Mouse (Mus musculus) Patski (cell line): Measurements from ENCODE around the gene Wnt1. TPM values are rescaled to one million over a fixed set of nuclear protein-coding genes. Genes with fewer than 3 reads are reported as not detected.
"Not testable (repeated sequence)": the region's sequence is repeated elsewhere in the genome, so short reads cannot be mapped to it uniquely, and the experiment has no call there.

Experiments
- ATAC-seq: fragments of 100-300 bp; one replicate; pipeline ENCODE4 v1.8.0; 2021
- CTCF ChIA-PET: fragments of 350-600 bp; sonication (Branson Sonifier 250); formaldehyde crosslinking; loops from one replicate; lab custom pipeline; 2022; ENCODE audit warnings: inconsistent platforms; lab: Charles Lee
- POLR2A ChIA-PET: fragments of 350-600 bp; sonication (Branson Sonifier 250); formaldehyde crosslinking; loops from one replicate; lab custom pipeline; 2022; ENCODE audit warnings: antibody characterized with exemption, inconsistent platforms; lab: Charles Lee
- DNase-seq: peaks from one replicate; pipeline ENCODE4 v3.0.0-alpha.2; 2011; ENCODE audit warnings: low read depth, low spot score
- H3K27me3 ChIP-seq: fragments of 371-371 bp; one replicate; pipeline ENCODE4 v1.5.1; 2021
- CTCF ChIP-seq: fragments of 100-300 bp; IDR thresholded peaks from one replicate; pipeline ENCODE4 v1.5.1; 2021
- in situ Hi-C: fragments of 300-500 bp; cut with MboI; formaldehyde crosslinking; loops from 3 replicates; pipeline ENCODE4 v1.11.1; 2018; ENCODE audit warnings: low pct_unique_long_range_greater_than_20kb, mixed read lengths
- polyA plus RNA-seq: library from polyadenylated mRNA; unstranded; gene quantifications from one replicate; pipeline ENCODE4 v1.2.3, GENCODE M21; 2021

Wnt1 gene
- not detected for polyA plus RNA-seq

DNA sequence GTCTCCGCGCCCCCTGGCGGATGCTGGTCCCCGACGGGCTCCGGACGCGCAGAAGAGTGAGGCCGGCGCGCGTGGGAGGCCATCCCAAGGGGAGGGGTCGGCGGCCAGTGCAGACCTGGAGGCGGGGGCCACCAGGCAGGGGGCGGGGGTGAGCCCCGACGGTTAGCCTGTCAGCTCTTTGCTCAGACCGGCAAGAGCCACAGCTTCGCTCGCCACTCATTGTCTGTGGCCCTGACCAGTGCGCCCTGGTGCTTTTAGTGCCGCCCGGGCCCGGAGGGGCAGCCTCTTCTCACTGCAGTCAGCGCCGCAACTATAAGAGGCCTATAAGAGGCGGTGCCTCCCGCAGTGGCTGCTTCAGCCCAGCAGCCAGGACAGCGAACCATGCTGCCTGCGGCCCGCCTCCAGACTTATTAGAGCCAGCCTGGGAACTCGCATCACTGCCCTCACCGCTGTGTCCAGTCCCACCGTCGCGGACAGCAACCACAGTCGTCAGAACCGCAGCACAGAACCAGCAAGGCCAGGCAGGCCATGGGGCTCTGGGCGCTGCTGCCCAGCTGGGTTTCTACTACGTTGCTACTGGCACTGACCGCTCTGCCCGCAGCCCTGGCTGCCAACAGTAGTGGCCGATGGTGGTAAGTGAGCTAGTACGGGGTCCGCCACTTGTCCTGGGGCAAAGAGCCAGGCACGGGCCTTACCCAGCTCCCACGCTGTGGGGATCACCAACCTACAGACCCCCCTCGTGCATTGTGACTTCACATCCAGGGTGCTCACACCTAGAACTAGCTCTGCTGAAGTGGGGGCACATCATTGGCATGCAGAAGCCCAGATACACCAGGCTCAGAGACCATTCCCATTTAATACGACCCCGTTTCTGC lies at the start of gene Wnt1:
Wnt1 (plus strand) TSS at position 197 of the 875 bp plus-strand sequence.
- ChIA-PET CTCF (interaction anchor here (1.1 to 3.1 kb wide), 2 partner anchors 9 to 76 kb away, joined by 3 to 9 read pairs; no protein-coding TSS in a partner anchor), POLR2A (interaction anchor here (0.9 kb wide), 1 partner anchor 27 kb away, joined by 4 read pairs; the partner anchor contains the start of gene Arf3)
- TF ChIP-seq CTCF, result no peak
- ATAC-seq (peak; percentile 32), DNase-seq (no peak)
- in situ Hi-C loops, result loop anchor here (5.0 kb wide), 2 partner anchors 83 to 128 kb away; partner anchors contain the start of genes Ccdc65 and Ddx23
- H3K27me3 ChIP-seq, result peaks cover 41% of the 10 kb centered on the region

DNA sequence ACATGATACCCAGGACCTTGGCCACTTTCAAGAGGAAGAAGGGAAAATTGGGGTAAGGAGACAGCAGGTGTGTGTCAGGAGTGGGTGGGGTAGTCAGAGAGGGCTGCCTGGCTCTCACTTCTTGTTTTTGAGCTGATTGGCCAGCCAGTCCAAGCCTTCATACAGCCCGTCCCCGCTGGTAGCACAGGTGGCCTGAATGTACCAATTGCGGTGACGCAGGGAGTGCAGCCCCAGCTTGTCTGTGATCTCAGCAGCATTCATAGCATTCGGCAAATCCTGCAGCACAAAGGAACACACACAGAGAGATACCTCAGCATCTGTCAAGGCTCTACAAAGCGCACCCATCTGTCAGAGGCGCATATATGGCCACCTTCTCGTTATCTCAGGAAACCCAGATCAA lies 49.4 kb upstream of the Wnt1 start:
- ChIA-PET POLR2A (no interaction called here), CTCF (interaction anchor here (1.2 kb wide), 1 partner anchor 14 kb away, joined by 3 read pairs; no protein-coding TSS in a partner anchor)
- DNase-seq (no peak), ATAC-seq (no peak)
- H3K27me3 ChIP-seq, result no peaks in the 10 kb centered on the region
- in situ Hi-C loops, result no loop called here
- TF ChIP-seq CTCF, result no peak

DNA sequence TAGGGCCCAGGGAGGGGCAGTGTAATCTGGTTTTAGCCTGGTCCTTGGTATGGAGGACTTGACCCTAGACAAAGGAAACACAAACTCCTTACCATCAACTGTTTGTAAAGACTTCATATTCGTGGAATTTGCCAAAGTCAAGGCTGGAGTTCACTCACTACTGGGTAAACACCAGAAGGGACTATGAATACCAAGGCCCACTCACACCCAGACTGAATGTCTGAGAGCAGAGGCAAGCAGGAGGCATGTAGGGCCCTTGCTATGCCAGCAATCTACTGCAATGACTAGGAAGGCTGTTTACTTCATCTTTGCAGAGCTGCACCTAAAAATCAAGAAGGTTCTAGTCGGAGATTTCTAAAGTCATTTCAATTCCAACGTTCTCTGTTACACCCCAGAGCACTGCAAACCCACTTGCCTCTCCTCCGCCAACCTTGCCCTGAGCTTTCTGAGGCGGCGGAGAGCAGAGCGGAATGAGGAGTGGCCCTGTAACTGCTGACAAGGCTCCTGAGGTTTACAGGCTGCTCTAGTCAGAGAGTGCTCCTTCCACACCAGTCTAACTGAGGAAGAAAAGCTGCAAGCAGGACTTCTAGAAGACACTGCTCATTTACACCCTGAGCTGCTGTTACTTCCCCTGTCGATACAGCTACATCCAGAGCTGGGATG lies 46.8 kb upstream of the Wnt1 start:
- ATAC-seq (no peak), DNase-seq (no peak)
- in situ Hi-C loops, result no loop called here
- H3K27me3 ChIP-seq, result no peaks in the 10 kb centered on the region
- ChIA-PET CTCF (interaction anchor here (1.2 to 4.8 kb wide), 2 partner anchors 8 to 12 kb away, joined by 3 to 16 read pairs; no protein-coding TSS in a partner anchor), POLR2A (interaction anchor here (1.0 to 1.2 kb wide), 2 partner anchors 12 to 21 kb away, joined by 3 to 4 read pairs; no protein-coding TSS in a partner anchor)
- TF ChIP-seq CTCF, result no peak

DNA sequence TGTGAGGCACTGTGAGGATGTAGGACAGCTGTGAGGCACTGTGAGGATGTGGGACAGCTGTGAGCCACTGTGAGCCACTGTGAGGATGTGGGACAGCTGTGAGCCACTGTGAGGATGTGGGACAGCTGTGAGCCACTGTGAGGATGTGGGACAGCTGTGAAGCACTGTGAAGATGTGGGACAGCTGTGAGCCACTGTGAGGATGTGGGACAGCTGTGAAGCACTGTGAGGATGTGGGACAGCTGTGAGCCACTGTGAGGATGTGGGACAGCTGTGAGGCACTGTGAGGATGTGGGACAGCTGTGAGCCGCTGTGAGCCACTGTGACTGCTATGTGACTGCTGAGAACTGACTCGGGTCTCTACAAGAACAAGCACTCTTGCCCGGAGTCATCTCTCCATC lies 45.8 kb upstream of the Wnt1 start:
- ATAC-seq, H3K27me3 ChIP-seq, DNase-seq, in situ Hi-C loops: not testable (repeated sequence)
- CTCF ChIA-PET, result interaction anchor here (0.9 to 4.8 kb wide), 3 partner anchors 9 to 13 kb away, joined by 3 to 16 read pairs (median 3); no protein-coding TSS in a partner anchor
- POLR2A ChIA-PET, result interaction anchor here (1.2 kb wide), 1 partner anchor 22 kb away, joined by 3 read pairs; no protein-coding TSS in a partner anchor

DNA sequence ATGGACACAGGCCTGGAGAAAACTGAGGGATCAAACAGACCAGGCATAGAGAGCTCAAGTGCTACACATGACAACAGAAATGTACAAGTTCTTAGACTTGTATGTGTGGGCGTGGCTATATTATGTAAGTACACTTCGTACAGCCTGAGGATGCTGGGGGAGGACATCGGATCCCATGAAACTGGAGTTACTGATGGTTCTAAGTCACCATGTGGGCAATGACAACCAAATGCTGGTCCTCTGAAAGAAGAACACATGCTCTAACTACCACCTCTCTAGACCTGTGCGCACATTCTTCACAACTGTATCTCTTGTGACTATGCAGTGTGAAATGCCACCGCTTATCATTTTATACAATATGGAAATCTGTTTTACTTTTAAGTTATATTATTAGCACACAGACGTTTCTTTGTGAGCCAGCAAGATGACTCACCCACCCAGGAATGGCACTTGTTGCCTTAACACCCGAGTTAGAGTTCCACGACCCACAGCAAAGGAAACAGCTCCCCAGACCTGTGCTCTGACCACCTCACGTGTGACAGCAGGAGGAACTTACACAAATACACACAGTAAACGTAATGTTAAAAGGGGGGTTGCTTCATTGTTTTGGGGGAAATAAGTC lies 43.2 kb upstream of the Wnt1 start:
- DNase-seq, result no peak
- TF ChIP-seq CTCF, result no peak
- ATAC-seq, result no peak

DNA sequence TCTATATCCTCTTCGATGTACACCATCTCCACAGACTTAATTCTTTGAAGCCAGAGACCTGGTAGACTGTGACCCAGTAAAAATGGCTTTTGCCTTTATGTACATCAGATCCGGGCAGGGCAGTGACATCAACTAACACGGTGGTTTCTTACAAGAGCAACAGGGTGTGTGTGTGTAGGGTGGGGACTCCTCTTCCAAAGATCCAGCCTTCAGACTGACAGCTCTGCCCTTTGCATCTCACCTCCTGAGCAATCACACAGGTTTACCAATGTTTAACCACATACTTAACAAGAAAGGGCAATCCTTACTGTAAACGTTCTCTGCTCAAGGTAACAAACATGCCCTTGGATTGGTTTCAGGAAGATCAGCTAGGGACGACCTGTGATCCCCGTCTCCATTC lies 42.4 kb upstream of the Wnt1 start:
- in situ Hi-C loops, result no loop called here
- H3K27me3 ChIP-seq, result no peaks in the 10 kb centered on the region
- no peak for DNase-seq
- TF ChIP-seq CTCF, result no peak
- no peak for ATAC-seq
- ChIA-PET POLR2A (interaction anchor here (0.6 to 2.0 kb wide), 4 partner anchors 14 to 88 kb away, joined by 3 to 7 read pairs (median 4); partner anchors contain the start of gene Arf3), CTCF (interaction anchor here (0.7 to 4.8 kb wide), 7 partner anchors 8 to 71 kb away, joined by 3 to 16 read pairs (median 3); no protein-coding TSS in a partner anchor)

More for the DNA sequence above, 43.2 kb upstream of the Wnt1 start:
- POLR2A ChIA-PET, result interaction anchor here (1.2 to 2.0 kb wide), 3 partner anchors 15 to 18 kb away, joined by 4 to 7 read pairs (median 5); partner anchors contain the start of gene Arf3
- H3K27me3 ChIP-seq, result no peaks in the 10 kb centered on the region
- CTCF ChIA-PET, result interaction anchor here (0.7 to 4.8 kb wide), 5 partner anchors 9 to 70 kb away, joined by 3 to 16 read pairs (median 3); no protein-coding TSS in a partner anchor
- in situ Hi-C loops, result no loop called here

DNA sequence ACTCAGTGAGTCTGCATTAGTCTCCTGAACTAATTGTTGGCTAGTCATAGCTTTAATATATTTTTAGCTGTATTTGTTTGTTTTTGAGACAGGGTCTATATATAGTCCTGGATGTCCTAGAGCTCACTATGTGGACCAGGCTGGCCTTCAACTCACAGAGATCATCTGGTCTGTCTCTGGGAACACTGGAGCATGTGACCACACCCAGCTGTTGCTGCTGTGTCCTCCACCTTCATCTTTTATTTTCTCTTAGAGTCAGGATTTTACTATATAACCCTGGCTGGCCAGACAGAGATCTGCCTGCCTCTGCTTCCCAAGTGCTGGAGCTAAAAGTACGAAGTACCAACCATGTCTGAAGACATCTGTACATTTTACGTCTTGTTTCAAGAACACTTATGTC lies 40.6 kb upstream of the Wnt1 start:
- no peaks in the 10 kb centered on the region for H3K27me3 ChIP-seq
- POLR2A ChIA-PET, result interaction anchor here (0.6 kb wide), 3 partner anchors 10 to 81 kb away, joined by 3 to 5 read pairs (median 4); partner anchors contain the start of gene Ccdc65
- ATAC-seq (no peak), DNase-seq (no peak)
- CTCF ChIA-PET, result interaction anchor here (0.7 to 2.2 kb wide), 3 partner anchors 9 to 16 kb away, joined by 3 to 8 read pairs (median 8); no protein-coding TSS in a partner anchor
- in situ Hi-C loops, result no loop called here
- TF ChIP-seq CTCF, result no peak

DNA sequence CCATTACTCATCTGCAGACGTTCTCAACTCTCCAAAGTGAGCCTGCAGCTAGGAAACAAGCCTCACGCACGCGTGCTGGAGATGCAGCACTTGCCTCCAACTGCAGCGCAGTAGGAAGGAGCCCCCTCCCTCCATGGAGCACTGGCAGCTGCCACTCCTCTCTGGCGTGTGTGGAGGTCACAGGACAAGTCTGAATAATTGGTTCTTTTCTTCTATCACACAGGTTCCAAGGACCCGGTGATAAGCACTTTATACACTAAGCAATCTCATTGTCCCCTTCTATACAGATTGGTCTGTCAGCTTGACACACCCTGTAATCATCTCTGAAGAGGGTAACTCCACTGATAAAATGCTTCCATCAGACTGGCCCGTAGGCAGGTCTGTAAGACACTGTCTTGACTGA lies 36.6 kb upstream of the Wnt1 start:
- ATAC-seq (no peak), DNase-seq (no peak)
- ChIA-PET POLR2A (interaction anchor here (0.7 kb wide), 1 partner anchor 46 kb away, joined by 3 read pairs; no protein-coding TSS in a partner anchor), CTCF (interaction anchor here (1.4 kb wide), 1 partner anchor 18 kb away, joined by 3 read pairs; no protein-coding TSS in a partner anchor)
- TF ChIP-seq CTCF, result no peak
- H3K27me3 ChIP-seq, result no peaks in the 10 kb centered on the region
- in situ Hi-C loops, result no loop called here

DNA sequence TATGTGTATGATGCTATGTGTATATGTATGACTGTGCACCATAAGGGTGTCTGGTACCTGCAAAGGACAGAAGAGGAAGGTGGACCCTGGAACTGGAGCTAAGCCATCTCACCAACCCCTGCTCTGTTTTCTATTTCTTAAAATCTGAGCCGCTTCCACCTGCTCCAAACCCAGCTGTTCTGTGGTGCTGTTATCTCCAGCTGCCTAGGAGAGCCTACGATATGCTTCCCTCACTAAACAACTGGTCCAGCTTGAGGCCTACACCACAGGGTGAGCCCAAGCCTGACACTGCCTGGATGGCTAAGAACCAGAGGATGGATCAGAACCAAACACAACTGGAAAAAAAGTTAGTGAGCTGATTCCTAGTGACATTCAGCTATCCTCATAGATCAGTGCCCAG lies 35.5 kb upstream of the Wnt1 start:
- DNase-seq (no peak), ATAC-seq (no peak)
- in situ Hi-C loops, result no loop called here
- TF ChIP-seq CTCF, result no peak
- ChIA-PET POLR2A (interaction anchor here (1.1 to 1.6 kb wide), 2 partner anchors 8 to 11 kb away, joined by 3 to 4 read pairs; no protein-coding TSS in a partner anchor), CTCF (interaction anchor here (0.9 to 1.4 kb wide), 4 partner anchors 10 to 19 kb away, joined by 3 read pairs; no protein-coding TSS in a partner anchor)
- no peaks in the 10 kb centered on the region for H3K27me3 ChIP-seq
